Mouse (Mus musculus): ENCODE data around the gene Tsc22d2.

DNA sequence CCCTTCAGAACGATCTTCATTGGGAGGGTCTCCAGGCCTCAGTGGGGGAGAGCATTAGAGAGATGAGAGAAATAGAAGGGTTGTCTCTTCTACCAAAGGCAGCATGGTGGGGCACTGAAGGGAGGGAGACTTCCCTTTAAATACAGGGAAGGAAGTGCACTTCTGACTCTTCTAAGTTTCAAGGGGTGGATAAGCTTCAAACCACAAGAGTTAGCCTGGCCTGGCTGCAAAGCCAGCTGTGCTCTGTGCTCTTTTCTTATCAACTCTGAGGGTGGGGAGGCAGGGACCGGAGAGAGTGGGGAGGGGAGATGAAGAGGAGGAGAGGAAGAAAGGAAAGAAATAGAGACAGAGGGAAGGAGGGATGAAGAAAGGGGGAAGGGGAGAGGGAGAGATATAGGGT is 87.4 kb downstream of the Tsc22d2 start:
- TF ChIP-seq EP300 (IDR thresholded peaks at IDR 0.05) = no peak
- TF ChIP-seq CTCF (IDR thresholded peaks at IDR 0.05) = no peak
